Mouse (Mus musculus) forebrain, embryonic 15.5 days (tissue): ENCODE measurements around the gene Msh3. TPM values are rescaled to one million over a fixed set of nuclear protein-coding genes. Genes with fewer than 3 reads are reported as not detected.
"Not testable (repeated sequence)": the region's sequence is repeated elsewhere in the genome, so short reads cannot be mapped to it uniquely, and the experiment has no call there.

Experiments used
- ATAC-seq: fragments of 200-750 bp; cut with Nextera tagmentation; replicated peaks from 2 replicates; pipeline ENCODE4 v1.8.0; 2017; ENCODE audit warnings: mild to moderate bottlenecking, moderate TSS enrichment, moderate library complexity
- H3K27ac ChIP-seq: fragments of 300-500 bp; sonication (generic); replicated peaks from 2 replicates; pipeline ENCODE4 v1.5.1; 2015; ENCODE audit warnings: mild to moderate bottlenecking, inconsistent platforms
- H3K27me3 ChIP-seq: fragments of 300-500 bp; sonication (generic); 2 replicates; pipeline ENCODE4 v1.6.1; 2015; ENCODE audit warnings: inconsistent platforms
- H3K36me3 ChIP-seq: fragments of 300-500 bp; sonication (generic); 2 replicates; pipeline ENCODE4 v1.6.1; 2015; ENCODE audit warnings: mild to moderate bottlenecking, inconsistent platforms
- H3K4me1 ChIP-seq: fragments of 300-500 bp; sonication (generic); 2 replicates; pipeline ENCODE4 v1.6.1; 2015; ENCODE audit warnings: inconsistent platforms
- H3K4me2 ChIP-seq: fragments of 300-500 bp; sonication (generic); replicated peaks from 2 replicates; pipeline ENCODE4 v1.6.1; 2015; ENCODE audit warnings: mild to moderate bottlenecking, inconsistent platforms
- H3K4me3 ChIP-seq: fragments of 300-500 bp; sonication (generic); 2 replicates; pipeline ENCODE4 v1.5.1; 2015; ENCODE audit warnings: mild to moderate bottlenecking, inconsistent platforms
- H3K9ac ChIP-seq: fragments of 300-500 bp; sonication (generic); replicated peaks from 2 replicates; pipeline ENCODE4 v1.6.1; 2015; ENCODE audit warnings: mild to moderate bottlenecking, inconsistent platforms
- H3K9me3 ChIP-seq: fragments of 300-500 bp; sonication (generic); 2 replicates; pipeline ENCODE4 v1.6.1; 2016; ENCODE audit warnings: inconsistent platforms
- WGBS: fragments of 180-500 bp; shearing (Covaris S2); methylation state at CpG from one replicate; pipeline ENCODE4 v1.1.7; 2015; ENCODE audit warnings: mixed read lengths; 5-methylcytosine and 5-hydroxymethylcytosine counted together
- polyA plus RNA-seq: library from polyadenylated mRNA; unstranded; fragments of >200 nt; fragmentation: Nextera tagmentation; extraction: Ambion mirVana; gene quantifications from 2 replicates; pipeline ENCODE4 v1.2.1, GENCODE M21; 2015

Msh3 gene
- polyA plus RNA-seq, 1 experiment from 2014 or later, result 28.5 TPM

- H3K4me2 ChIP-seq, result no peak overlapping the region
- H3K9me3 ChIP-seq, result no peaks in the 10 kb centered on the region
- H3K4me3 ChIP-seq, result no peak overlapping the region
- ATAC-seq, result no peak
- no peaks in the 10 kb centered on the region for H3K4me1 ChIP-seq
- no peaks in the 10 kb centered on the region for H3K36me3 ChIP-seq
- no peak overlapping the region for H3K27ac ChIP-seq
- WGBS, result 84% methylated on average over 4 of the region's 4 CpGs
- no peaks in the 10 kb centered on the region for H3K27me3 ChIP-seq
- H3K9ac ChIP-seq, result no peak overlapping the region
Observed at GRCm38 (mm10) chr13:92241426-92241825, 113.4 kb downstream of the Msh3 start.

GRCm38 (mm10) chr13:92237887-92238286 is 116.9 kb downstream of the Msh3 start:
- no peak overlapping the region for H3K9ac ChIP-seq
- H3K4me1 ChIP-seq, result no peaks in the 10 kb centered on the region
- H3K27ac ChIP-seq, result no peak overlapping the region
- 91% methylated on average over 3 of the region's 3 CpGs for WGBS
- no peak overlapping the region for H3K4me2 ChIP-seq
- no peaks in the 10 kb centered on the region for H3K36me3 ChIP-seq
- no peaks in the 10 kb centered on the region for H3K27me3 ChIP-seq
- H3K4me3 ChIP-seq, result no peak overlapping the region
- H3K9me3 ChIP-seq, result no peaks in the 10 kb centered on the region
- no peak for ATAC-seq

GRCm38 (mm10) chr13:92237016-92237415 is 117.8 kb downstream of the Msh3 start:
- no peak overlapping the region for H3K9ac ChIP-seq
- H3K4me1 ChIP-seq, result no peaks in the 10 kb centered on the region
- no peak overlapping the region for H3K27ac ChIP-seq
- no peak overlapping the region for H3K4me2 ChIP-seq
- no peaks in the 10 kb centered on the region for H3K27me3 ChIP-seq
- H3K36me3 ChIP-seq, result no peaks in the 10 kb centered on the region
- H3K9me3 ChIP-seq, result no peaks in the 10 kb centered on the region
- no peak for ATAC-seq
- H3K4me3 ChIP-seq, result no peak overlapping the region
- 92% methylated on average over 4 of the region's 4 CpGs for WGBS

- no peak for ATAC-seq
- 92% methylated on average over 9 of the region's 9 CpGs for whole genome bisulfite sequencing
Observed at GRCm38 (mm10) chr13:92232076-92232938, 122.5 kb downstream of the Msh3 start.

GRCm38 (mm10) chr13:92228037-92228436 is 126.8 kb downstream of the Msh3 start:
- WGBS, result 87% methylated on average over 1 of the region's 1 CpGs
- ATAC-seq, result no peak
- H3K36me3 ChIP-seq, result no peaks in the 10 kb centered on the region

More at GRCm38 (mm10) chr13:92232076-92232938, 122.5 kb downstream of the Msh3 start:
- Histone ChIP-seq H3K4me2 (no peak overlapping the region), H3K9me3 (no peaks in the 10 kb centered on the region), H3K27ac (no peak overlapping the region), H3K4me3 (no peak overlapping the region), H3K4me1 (no peaks in the 10 kb centered on the region), H3K36me3 (no peaks in the 10 kb centered on the region), H3K27me3 (no peaks in the 10 kb centered on the region), H3K9ac (no peak overlapping the region)

DNA sequence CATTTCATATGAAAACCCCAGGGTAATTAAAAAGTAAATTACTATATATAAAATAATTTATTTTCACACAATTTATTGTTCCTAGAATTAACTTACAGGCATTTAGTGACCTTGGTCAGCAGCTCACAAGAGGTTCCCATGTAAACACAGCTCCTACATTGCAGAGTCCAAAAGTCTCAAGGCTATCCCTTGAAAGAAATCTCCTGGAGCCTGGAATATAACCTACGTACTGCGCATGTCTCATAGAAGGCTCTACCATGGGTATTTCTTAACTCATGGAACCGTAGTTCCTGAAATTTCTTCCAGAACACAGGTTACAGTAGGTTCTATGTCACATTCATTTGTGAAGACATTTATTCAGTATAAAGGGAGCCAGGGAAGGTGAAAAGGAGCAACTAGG is 131.2 kb downstream of the Msh3 start:
- H3K27ac ChIP-seq, result no peak overlapping the region
- no peak for ATAC-seq
- no peaks in the 10 kb centered on the region for H3K36me3 ChIP-seq
- no peak overlapping the region for H3K9ac ChIP-seq
- no peaks in the 10 kb centered on the region for H3K9me3 ChIP-seq
- WGBS, result 92% methylated on average over 3 of the region's 3 CpGs
- no peaks in the 10 kb centered on the region for H3K27me3 ChIP-seq
- no peak overlapping the region for H3K4me3 ChIP-seq
- H3K4me1 ChIP-seq, result no peaks in the 10 kb centered on the region
- H3K4me2 ChIP-seq, result no peak overlapping the region

More at GRCm38 (mm10) chr13:92228037-92228436, 126.8 kb downstream of the Msh3 start:
- Histone ChIP-seq H3K4me1 (no peaks in the 10 kb centered on the region), H3K4me3 (no peak overlapping the region), H3K27ac (no peak overlapping the region), H3K9me3 (no peaks in the 10 kb centered on the region), H3K4me2 (no peak overlapping the region), H3K9ac (no peak overlapping the region), H3K27me3 (no peaks in the 10 kb centered on the region)

GRCm38 (mm10) chr13:92222763-92223162 is 132.0 kb downstream of the Msh3 start:
- Histone ChIP-seq H3K4me1 (no peaks in the 10 kb centered on the region), H3K27ac (no peak overlapping the region), H3K36me3 (no peaks in the 10 kb centered on the region), H3K9ac (no peak overlapping the region), H3K4me2 (no peak overlapping the region), H3K9me3 (no peaks in the 10 kb centered on the region), H3K27me3 (no peaks in the 10 kb centered on the region), H3K4me3 (no peak overlapping the region)
- WGBS, result 95% methylated on average over 5 of the region's 5 CpGs
- ATAC-seq, result no peak

DNA sequence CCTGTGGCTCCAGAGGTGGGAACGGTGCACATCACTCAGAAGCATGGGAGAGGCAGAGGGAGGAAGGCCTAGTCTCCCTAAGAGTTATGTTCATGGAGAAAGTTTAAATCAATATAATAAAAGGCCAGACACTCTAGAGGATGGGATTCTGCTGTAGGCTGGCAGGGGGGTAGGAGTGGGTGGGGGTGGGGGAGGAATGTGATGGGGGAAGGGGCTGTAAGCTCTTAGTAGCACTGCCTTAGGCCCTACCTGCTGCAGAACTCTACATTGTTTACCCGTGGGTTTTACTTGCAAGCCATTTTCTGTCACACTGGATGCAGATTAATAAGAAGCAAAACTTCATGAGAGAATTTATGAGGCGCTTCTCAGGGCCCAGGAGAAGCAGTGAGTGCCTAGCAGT is 135.0 kb downstream of the Msh3 start:
- H3K4me3 ChIP-seq, result no peak overlapping the region
- no peak overlapping the region for H3K9ac ChIP-seq
- no peaks in the 10 kb centered on the region for H3K4me1 ChIP-seq
- H3K27me3 ChIP-seq, result no peaks in the 10 kb centered on the region
- no peak for ATAC-seq
- H3K9me3 ChIP-seq, result no peaks in the 10 kb centered on the region
- H3K36me3 ChIP-seq, result no peaks in the 10 kb centered on the region
- 86% methylated on average over 3 of the region's 3 CpGs for WGBS
- no peak overlapping the region for H3K4me2 ChIP-seq
- no peak overlapping the region for H3K27ac ChIP-seq

GRCm38 (mm10) chr13:92217216-92217615 is 137.6 kb downstream of the Msh3 start:
- H3K4me1 ChIP-seq, result no peaks in the 10 kb centered on the region
- H3K9me3 ChIP-seq, result no peaks in the 10 kb centered on the region
- no peak overlapping the region for H3K9ac ChIP-seq
- no peaks in the 10 kb centered on the region for H3K27me3 ChIP-seq
- whole genome bisulfite sequencing, result 90% methylated on average over 9 of the region's 9 CpGs
- no peak overlapping the region for H3K4me3 ChIP-seq
- no peak overlapping the region for H3K4me2 ChIP-seq
- ATAC-seq, result no peak
- no peaks in the 10 kb centered on the region for H3K36me3 ChIP-seq
- H3K27ac ChIP-seq, result no peak overlapping the region

DNA sequence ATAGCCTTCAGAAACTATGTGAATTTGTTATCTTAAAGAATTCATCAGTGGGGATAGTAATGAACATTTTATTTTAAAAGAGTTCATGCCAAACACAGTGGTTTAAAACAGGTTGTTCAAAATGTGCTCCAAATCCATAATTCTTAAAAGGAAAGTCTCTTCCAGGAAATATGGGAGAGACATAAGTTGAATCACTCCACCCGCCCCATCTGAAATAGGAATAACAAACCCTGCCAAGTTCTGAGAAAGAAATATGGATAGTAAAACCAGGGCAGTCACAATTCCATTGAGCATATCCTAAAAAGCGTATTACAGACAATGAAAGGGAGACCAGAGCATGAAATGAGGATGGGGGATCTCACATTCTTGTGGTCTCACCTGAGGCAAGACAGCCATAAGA is 157.9 kb downstream of the Msh3 start:
- Histone ChIP-seq H3K27me3 (no peaks in the 10 kb centered on the region), H3K4me2 (no peak overlapping the region), H3K9me3 (no peaks in the 10 kb centered on the region), H3K9ac (no peak overlapping the region), H3K4me1 (no peaks in the 10 kb centered on the region), H3K36me3 (no peaks in the 10 kb centered on the region), H3K4me3 (no peak overlapping the region), H3K27ac (no peak overlapping the region)
- ATAC-seq, result no peak
- WGBS, result 78% methylated on average over 2 of the region's 2 CpGs

- not testable (repeated sequence) for H3K9me3 ChIP-seq, H3K36me3 ChIP-seq, H3K4me1 ChIP-seq, H3K9ac ChIP-seq, H3K4me3 ChIP-seq, ATAC-seq, H3K27me3 ChIP-seq, H3K27ac ChIP-seq, H3K4me2 ChIP-seq
- WGBS, result 89% methylated on average over 5 of the region's 5 CpGs
Observed at GRCm38 (mm10) chr13:92193806-92194205, 161.0 kb downstream of the Msh3 start.

DNA sequence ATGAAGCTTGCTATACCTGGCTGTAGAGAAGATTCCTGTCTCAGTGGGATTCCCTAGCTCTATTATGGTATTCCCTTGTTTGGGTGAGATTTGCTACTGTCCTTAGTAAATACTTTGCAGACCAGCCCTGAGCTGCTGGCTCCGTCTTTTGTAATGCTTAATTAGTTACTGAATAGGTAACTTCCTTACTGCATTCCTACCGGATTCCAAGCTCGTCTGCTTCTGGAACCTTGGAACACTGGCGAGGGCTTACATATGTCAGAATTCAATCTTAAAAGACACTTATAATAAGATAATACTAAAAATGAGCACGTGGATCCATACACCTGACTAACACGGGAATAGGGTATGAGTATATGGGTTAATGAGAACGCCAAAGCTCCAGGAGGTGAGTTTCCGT is 182.1 kb downstream of the Msh3 start:
- not testable (repeated sequence) for H3K27me3 ChIP-seq, H3K4me2 ChIP-seq, H3K36me3 ChIP-seq, H3K9me3 ChIP-seq, H3K27ac ChIP-seq, H3K4me3 ChIP-seq, H3K9ac ChIP-seq, H3K4me1 ChIP-seq, ATAC-seq
- 73% methylated on average over 8 of the region's 8 CpGs for WGBS
